Mouse (Mus musculus): ENCODE measurements at regions not wholly inside any gene's neighbourhood (a gene's known extent, or its start where the extent isn't known, plus 50 kb on each side); places are given as distances from the start of the nearest gene placed in this dataset.

DNA sequence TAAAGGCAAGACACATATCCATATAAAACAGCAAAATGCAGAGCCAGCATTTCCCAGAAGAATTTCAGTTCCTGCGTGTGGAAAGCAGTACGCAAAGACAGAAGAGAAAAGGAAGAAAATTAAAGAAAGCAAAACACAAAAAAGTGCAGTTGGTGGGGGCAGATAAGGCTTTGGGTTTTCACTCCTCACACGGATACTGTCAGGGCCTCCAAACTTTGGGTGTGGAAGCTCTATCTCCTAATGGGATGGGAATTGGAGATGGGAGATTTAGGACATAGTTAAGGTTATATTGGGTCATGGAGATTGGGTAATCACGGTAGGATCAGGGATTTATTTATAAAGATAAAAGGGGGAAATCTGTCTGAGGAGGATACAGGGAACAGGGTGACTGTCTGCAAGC is 380.4 kb upstream of the Runx1 start:
- DNase-seq (ENCODE audit: low spot score) (no peak), ATAC-seq (ENCODE audit: insufficient number of reproducible peaks, low FRiP score, low TSS enrichment, low read depth) (no peak)
- Histone ChIP-seq H3K9me3 (ENCODE audit: control insufficient read depth, low read length) (no peaks in the 10 kb centered on the region), H3K4me2 (ENCODE audit: low read depth, severe bottlenecking) (no peak overlapping the region), H3K9ac (ENCODE audit: low read length) (no peak overlapping the region), H3K27ac (replicated peaks; ENCODE audit: low read depth, low read length) (no peak overlapping the region), H3K4me1 (ENCODE audit: control insufficient read depth, insufficient read depth, low read length) (no peaks in the 10 kb centered on the region), H3K36me3 (ENCODE audit: control insufficient read depth, insufficient read depth, low read length) (no peaks in the 10 kb centered on the region), H3K27me3 (ENCODE audit: control insufficient read depth, insufficient read depth, low read length) (no peaks in the 10 kb centered on the region), H3K4me3 (ENCODE audit: low read depth, low read length) (no peak overlapping the region)
- 87% methylated on average over 4 of the region's 4 CpGs for WGBS

DNA sequence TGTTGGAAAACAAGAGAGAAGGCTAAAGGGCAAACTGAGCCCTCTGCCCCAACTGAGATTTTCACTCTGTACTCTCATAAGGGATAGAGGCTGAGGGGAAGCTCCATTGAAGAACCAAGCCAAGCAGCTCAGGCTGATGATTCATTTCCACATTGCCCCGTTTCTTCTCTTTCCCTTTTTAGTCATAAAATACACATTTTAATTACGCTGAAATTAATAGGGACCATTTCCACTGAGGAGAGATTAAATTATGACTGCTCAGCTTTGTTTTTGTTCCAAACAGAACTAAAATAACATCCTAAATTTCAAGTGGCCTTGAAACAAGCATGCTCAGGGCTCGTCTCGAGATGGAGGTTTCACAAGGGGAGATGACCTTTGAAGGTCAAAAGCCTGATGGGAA is 378.7 kb upstream of the Runx1 start:
- 80% methylated on average over 4 of the region's 4 CpGs for WGBS
- no peak overlapping the region for H3K9ac ChIP-seq (ENCODE audit: low read length)
- ATAC-seq (ENCODE audit: insufficient number of reproducible peaks, low FRiP score, low TSS enrichment, low read depth), result no peak

DNA sequence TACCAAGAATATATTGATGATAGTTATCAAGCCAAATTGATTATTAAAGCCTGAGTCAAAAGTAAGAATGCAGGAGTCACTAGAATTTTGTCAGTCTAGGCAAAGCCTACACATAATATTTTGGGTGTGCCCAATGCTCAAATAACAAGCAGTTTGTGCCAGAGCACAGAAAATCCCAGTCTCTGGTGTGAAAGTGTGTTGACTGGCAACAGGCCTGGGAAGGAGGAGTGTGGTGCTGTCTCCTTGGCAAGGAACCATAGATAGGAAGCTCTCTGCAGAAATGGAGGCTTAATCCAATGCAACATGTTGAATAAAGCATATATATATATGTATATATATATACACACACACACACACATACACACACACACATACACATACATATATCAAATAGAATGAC is 376.6 kb upstream of the Runx1 start:
- no peaks in the 10 kb centered on the region for H3K4me1 ChIP-seq (ENCODE audit: control insufficient read depth, insufficient read depth, low read length)
- H3K4me2 ChIP-seq (ENCODE audit: low read depth, severe bottlenecking), result no peak overlapping the region
- no peaks in the 10 kb centered on the region for H3K9me3 ChIP-seq (ENCODE audit: control insufficient read depth, low read length)
- H3K4me3 ChIP-seq (ENCODE audit: low read depth, low read length), result no peak overlapping the region
- ATAC-seq (ENCODE audit: insufficient number of reproducible peaks, low FRiP score, low TSS enrichment, low read depth) (no peak), DNase-seq (ENCODE audit: low spot score) (no peak)
- no peak overlapping the region for H3K27ac ChIP-seq (replicated peaks; ENCODE audit: low read depth, low read length)
- H3K27me3 ChIP-seq (ENCODE audit: control insufficient read depth, insufficient read depth, low read length), result no peaks in the 10 kb centered on the region
- no peaks in the 10 kb centered on the region for H3K36me3 ChIP-seq (ENCODE audit: control insufficient read depth, insufficient read depth, low read length)
- no peak overlapping the region for H3K9ac ChIP-seq (ENCODE audit: low read length)

More for the DNA sequence above, 378.7 kb upstream of the Runx1 start:
- no peaks in the 10 kb centered on the region for H3K27me3 ChIP-seq (ENCODE audit: control insufficient read depth, insufficient read depth, low read length)
- H3K36me3 ChIP-seq (ENCODE audit: control insufficient read depth, insufficient read depth, low read length), result no peaks in the 10 kb centered on the region
- H3K4me2 ChIP-seq (ENCODE audit: low read depth, severe bottlenecking), result no peak overlapping the region
- DNase-seq (ENCODE audit: low spot score), result no peak
- H3K9me3 ChIP-seq (ENCODE audit: control insufficient read depth, low read length), result no peaks in the 10 kb centered on the region
- no peak overlapping the region for H3K27ac ChIP-seq (replicated peaks; ENCODE audit: low read depth, low read length)
- H3K4me3 ChIP-seq (ENCODE audit: low read depth, low read length), result no peak overlapping the region
- no peaks in the 10 kb centered on the region for H3K4me1 ChIP-seq (ENCODE audit: control insufficient read depth, insufficient read depth, low read length)

DNA sequence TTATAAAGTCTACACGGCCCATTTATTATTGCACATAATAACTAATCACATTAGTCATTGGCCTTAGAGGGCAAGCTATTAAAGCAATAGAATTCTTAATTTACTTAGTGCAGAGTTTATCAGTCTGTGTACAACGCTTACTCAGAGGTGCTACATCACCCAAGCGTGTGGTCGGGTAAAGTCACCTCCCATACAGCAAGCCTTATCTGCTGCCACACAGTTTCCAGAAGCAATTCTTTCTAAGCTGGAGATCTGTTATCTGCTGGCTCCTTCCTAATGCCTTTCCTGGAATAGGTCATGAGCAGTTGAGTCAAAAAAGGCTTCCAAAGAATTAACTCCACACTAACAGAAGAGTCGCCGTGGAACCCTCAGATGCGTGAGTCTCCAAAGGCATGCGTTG is 371.4 kb upstream of the Runx1 start:
- H3K9ac ChIP-seq (ENCODE audit: low read length), result no peak overlapping the region
- H3K4me2 ChIP-seq (ENCODE audit: low read depth, severe bottlenecking), result no peak overlapping the region
- H3K9me3 ChIP-seq (ENCODE audit: control insufficient read depth, low read length), result no peaks in the 10 kb centered on the region
- DNase-seq (ENCODE audit: low spot score), result no peak
- H3K27ac ChIP-seq (replicated peaks; ENCODE audit: low read depth, low read length), result no peak overlapping the region
- ATAC-seq (ENCODE audit: insufficient number of reproducible peaks, low FRiP score, low TSS enrichment, low read depth), result no peak
- 87% methylated on average over 8 of the region's 8 CpGs for WGBS
- no peaks in the 10 kb centered on the region for H3K27me3 ChIP-seq (ENCODE audit: control insufficient read depth, insufficient read depth, low read length)
- no peaks in the 10 kb centered on the region for H3K36me3 ChIP-seq (ENCODE audit: control insufficient read depth, insufficient read depth, low read length)
- no peak overlapping the region for H3K4me3 ChIP-seq (ENCODE audit: low read depth, low read length)
- H3K4me1 ChIP-seq (ENCODE audit: control insufficient read depth, insufficient read depth, low read length), result no peaks in the 10 kb centered on the region

DNA sequence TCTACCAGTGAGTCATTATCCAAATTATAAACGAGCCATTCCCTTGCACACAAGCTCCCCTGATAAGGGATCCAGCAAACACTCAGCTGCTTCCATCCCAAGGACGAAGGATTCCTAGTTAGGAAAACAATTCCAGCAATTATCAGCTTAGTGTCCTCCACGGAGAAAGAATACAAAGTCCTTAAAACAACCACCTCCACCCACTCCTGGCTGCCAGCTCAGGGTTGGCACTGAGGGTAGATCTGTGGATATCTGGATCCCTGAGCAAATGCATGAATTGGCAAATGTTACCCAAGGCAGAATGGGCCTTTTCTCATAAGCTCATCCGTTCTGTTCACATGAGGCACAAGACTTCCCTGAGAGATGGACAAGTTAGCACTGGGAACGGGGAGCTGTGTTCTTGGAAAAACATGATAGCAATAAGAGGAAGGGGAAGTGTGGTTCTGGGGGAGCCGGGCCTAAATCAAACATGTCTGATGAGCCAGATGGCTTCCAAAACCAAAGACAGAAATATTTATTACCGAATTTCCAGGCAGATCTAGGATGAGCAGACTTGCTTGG is 368.1 kb upstream of the Runx1 start:
- no peak overlapping the region for H3K4me3 ChIP-seq (ENCODE audit: low read depth, low read length)
- H3K4me2 ChIP-seq (ENCODE audit: low read depth, severe bottlenecking), result no peak overlapping the region
- no peaks in the 10 kb centered on the region for H3K4me1 ChIP-seq (ENCODE audit: control insufficient read depth, insufficient read depth, low read length)
- 75% methylated on average over 7 of the region's 7 CpGs for WGBS
- no peak overlapping the region for H3K9ac ChIP-seq (ENCODE audit: low read length)
- H3K27me3 ChIP-seq (ENCODE audit: control insufficient read depth, insufficient read depth, low read length), result no peaks in the 10 kb centered on the region
- no peaks in the 10 kb centered on the region for H3K9me3 ChIP-seq (ENCODE audit: control insufficient read depth, low read length)
- no peak for ATAC-seq (ENCODE audit: insufficient number of reproducible peaks, low FRiP score, low TSS enrichment, low read depth)
- no peak overlapping the region for H3K27ac ChIP-seq (replicated peaks; ENCODE audit: low read depth, low read length)
- no peaks in the 10 kb centered on the region for H3K36me3 ChIP-seq (ENCODE audit: control insufficient read depth, insufficient read depth, low read length)
- DNase-seq (ENCODE audit: low spot score), result no peak

DNA sequence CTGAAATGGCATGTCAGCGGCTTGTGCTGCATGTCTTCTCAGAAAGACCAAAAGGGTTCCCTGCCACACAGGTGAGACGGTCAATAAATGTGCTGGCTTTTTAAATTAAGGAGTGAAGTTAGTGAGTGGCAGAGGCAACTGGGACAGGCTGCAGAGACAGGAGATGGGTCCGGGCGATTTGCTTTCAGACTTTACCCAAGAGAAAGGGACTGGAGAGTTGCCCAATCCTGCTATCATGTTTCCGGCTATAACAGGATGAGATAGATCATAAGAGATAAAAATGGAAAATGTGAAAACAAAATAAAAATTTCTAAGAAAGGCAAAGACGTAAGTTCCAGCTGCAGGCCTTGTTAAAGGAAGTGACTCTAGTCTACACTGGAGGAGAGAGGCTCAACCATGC is 367.3 kb upstream of the Runx1 start:
- Histone ChIP-seq H3K4me2 (ENCODE audit: low read depth, severe bottlenecking) (no peak overlapping the region), H3K9ac (ENCODE audit: low read length) (no peak overlapping the region), H3K4me1 (ENCODE audit: control insufficient read depth, insufficient read depth, low read length) (no peaks in the 10 kb centered on the region), H3K9me3 (ENCODE audit: control insufficient read depth, low read length) (no peaks in the 10 kb centered on the region), H3K36me3 (ENCODE audit: control insufficient read depth, insufficient read depth, low read length) (no peaks in the 10 kb centered on the region), H3K27ac (replicated peaks; ENCODE audit: low read depth, low read length) (no peak overlapping the region), H3K27me3 (ENCODE audit: control insufficient read depth, insufficient read depth, low read length) (no peaks in the 10 kb centered on the region), H3K4me3 (ENCODE audit: low read depth, low read length) (no peak overlapping the region)
- ATAC-seq (ENCODE audit: insufficient number of reproducible peaks, low FRiP score, low TSS enrichment, low read depth), result no peak
- DNase-seq (ENCODE audit: low spot score), result no peak
- 88% methylated on average over 6 of the region's 6 CpGs for WGBS

DNA sequence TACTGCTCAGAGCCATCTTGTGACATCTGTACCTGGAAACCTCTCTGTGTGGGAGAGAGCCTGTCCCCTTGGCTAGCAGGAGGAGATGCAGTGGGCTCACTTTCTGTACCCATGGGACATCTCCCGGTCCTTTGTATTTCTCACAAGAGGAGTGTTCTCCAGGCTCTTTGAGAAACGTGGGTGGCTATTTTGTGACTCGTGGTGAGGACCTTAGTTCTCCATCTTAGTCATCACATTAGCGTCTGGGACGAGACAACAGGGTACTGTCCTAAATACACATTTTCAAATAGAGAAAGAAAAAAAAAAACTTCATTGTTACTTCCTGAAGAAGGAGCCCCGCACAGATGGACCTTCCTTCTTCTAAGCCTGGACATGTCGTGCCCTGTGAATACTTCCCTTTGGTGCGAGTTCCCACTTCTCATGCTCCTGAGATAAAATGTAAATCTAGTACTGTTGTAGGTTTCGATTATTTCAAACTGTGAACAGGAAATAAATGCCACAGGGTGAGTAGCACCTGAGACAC is 366.8 kb upstream of the Runx1 start:
- 87% methylated on average over 9 of the region's 9 CpGs for WGBS
- H3K4me1 ChIP-seq (ENCODE audit: control insufficient read depth, insufficient read depth, low read length), result no peaks in the 10 kb centered on the region
- H3K9ac ChIP-seq (ENCODE audit: low read length), result no peak overlapping the region
- no peaks in the 10 kb centered on the region for H3K27me3 ChIP-seq (ENCODE audit: control insufficient read depth, insufficient read depth, low read length)
- ATAC-seq (ENCODE audit: insufficient number of reproducible peaks, low FRiP score, low TSS enrichment, low read depth) (no peak), DNase-seq (ENCODE audit: low spot score) (no peak)
- no peaks in the 10 kb centered on the region for H3K36me3 ChIP-seq (ENCODE audit: control insufficient read depth, insufficient read depth, low read length)
- H3K4me3 ChIP-seq (ENCODE audit: low read depth, low read length), result no peak overlapping the region
- H3K9me3 ChIP-seq (ENCODE audit: control insufficient read depth, low read length), result no peaks in the 10 kb centered on the region
- no peak overlapping the region for H3K4me2 ChIP-seq (ENCODE audit: low read depth, severe bottlenecking)
- no peak overlapping the region for H3K27ac ChIP-seq (replicated peaks; ENCODE audit: low read depth, low read length)

DNA sequence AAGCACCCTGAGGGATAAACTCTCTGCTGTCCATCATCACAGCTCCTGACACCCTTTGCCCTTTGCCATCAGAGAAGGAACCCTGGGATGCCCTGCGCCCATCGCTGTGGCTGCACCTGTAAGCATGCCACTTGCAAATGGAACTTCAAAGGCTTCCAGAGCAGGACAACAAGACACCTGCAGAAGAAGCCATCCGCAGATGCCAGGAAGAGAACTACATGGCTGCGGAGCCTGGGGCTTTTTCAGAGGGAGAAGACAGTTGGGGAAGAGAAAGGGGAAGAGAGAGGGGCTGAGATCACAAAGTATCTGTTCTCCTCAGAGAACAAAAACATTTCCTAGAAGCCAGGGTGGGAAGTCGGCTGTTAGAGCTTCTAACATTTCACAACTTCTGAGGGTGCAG is 365.2 kb upstream of the Runx1 start:
- Histone ChIP-seq H3K4me3 (ENCODE audit: low read depth, low read length) (no peak overlapping the region), H3K4me2 (ENCODE audit: low read depth, severe bottlenecking) (no peak overlapping the region), H3K9ac (ENCODE audit: low read length) (no peak overlapping the region), H3K27ac (replicated peaks; ENCODE audit: low read depth, low read length) (no peak overlapping the region), H3K4me1 (ENCODE audit: control insufficient read depth, insufficient read depth, low read length) (no peaks in the 10 kb centered on the region), H3K9me3 (ENCODE audit: control insufficient read depth, low read length) (no peaks in the 10 kb centered on the region), H3K36me3 (ENCODE audit: control insufficient read depth, insufficient read depth, low read length) (no peaks in the 10 kb centered on the region), H3K27me3 (ENCODE audit: control insufficient read depth, insufficient read depth, low read length) (no peaks in the 10 kb centered on the region)
- DNase-seq (ENCODE audit: low spot score), result no peak
- WGBS, result 79% methylated on average over 5 of the region's 5 CpGs
- no peak for ATAC-seq (ENCODE audit: insufficient number of reproducible peaks, low FRiP score, low TSS enrichment, low read depth)

DNA sequence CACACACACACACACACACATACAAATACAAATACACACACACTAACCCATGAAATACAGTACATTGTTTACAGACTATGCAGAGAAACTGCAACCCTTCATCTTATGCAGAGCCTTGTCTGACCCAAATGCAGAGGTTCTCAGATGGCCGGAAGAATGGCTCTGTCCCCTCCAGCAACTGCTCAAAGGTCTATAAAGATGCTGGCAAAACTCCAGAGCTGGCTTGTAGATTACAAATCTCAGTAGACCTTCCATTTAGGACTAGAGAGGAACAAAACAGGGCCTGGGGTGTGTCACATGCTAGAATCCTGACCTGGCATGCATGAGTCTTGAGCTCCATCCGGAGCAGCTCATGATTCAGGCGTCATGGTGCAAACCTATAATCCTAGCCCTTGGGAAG is 364.4 kb upstream of the Runx1 start:
- H3K4me2 ChIP-seq (ENCODE audit: low read depth, severe bottlenecking), result no peak overlapping the region
- ATAC-seq (ENCODE audit: insufficient number of reproducible peaks, low FRiP score, low TSS enrichment, low read depth), result no peak
- no peaks in the 10 kb centered on the region for H3K27me3 ChIP-seq (ENCODE audit: control insufficient read depth, insufficient read depth, low read length)
- H3K36me3 ChIP-seq (ENCODE audit: control insufficient read depth, insufficient read depth, low read length), result no peaks in the 10 kb centered on the region
- H3K27ac ChIP-seq (replicated peaks; ENCODE audit: low read depth, low read length), result no peak overlapping the region
- 68% methylated on average over 3 of the region's 3 CpGs for WGBS
- H3K4me3 ChIP-seq (ENCODE audit: low read depth, low read length), result no peak overlapping the region
- H3K4me1 ChIP-seq (ENCODE audit: control insufficient read depth, insufficient read depth, low read length), result no peaks in the 10 kb centered on the region
- H3K9ac ChIP-seq (ENCODE audit: low read length), result no peak overlapping the region
- H3K9me3 ChIP-seq (ENCODE audit: control insufficient read depth, low read length), result no peaks in the 10 kb centered on the region
- DNase-seq (ENCODE audit: low spot score), result no peak

Data from limb, embryonic 11.5 days (tissue).